Mouse (Mus musculus) limb, embryonic 13.5 days (tissue): Measurements from ENCODE around the gene Tmem236. TPM values are rescaled to one million over a fixed set of nuclear protein-coding genes. Genes with fewer than 3 reads are reported as not detected.

Experiments
- ATAC-seq: fragments of 200-750 bp; cut with Nextera tagmentation; 2 replicates; pipeline ENCODE4 v1.8.0; 2017; ENCODE audit warnings: low read depth, moderate number of reproducible peaks, moderate TSS enrichment; ENCODE audit not compliant: low FRiP score
- H3K27ac ChIP-seq: fragments of 300-500 bp; sonication (generic); 2 replicates; pipeline ENCODE4 v1.5.1; 2015; ENCODE audit warnings: inconsistent platforms, mild to moderate bottlenecking, moderate library complexity
- H3K27me3 ChIP-seq: fragments of 300-500 bp; sonication (generic); 2 replicates; pipeline ENCODE4 v1.6.1; 2015; ENCODE audit warnings: mild to moderate bottlenecking, inconsistent platforms
- H3K36me3 ChIP-seq: fragments of 300-500 bp; sonication (generic); 2 replicates; pipeline ENCODE4 v1.6.1; 2015; ENCODE audit warnings: inconsistent platforms, mild to moderate bottlenecking, moderate library complexity
- H3K4me1 ChIP-seq: fragments of 300-500 bp; sonication (generic); 2 replicates; pipeline ENCODE4 v1.6.1; 2015; ENCODE audit warnings: inconsistent platforms
- H3K4me2 ChIP-seq: fragments of 300-500 bp; sonication (generic); replicated peaks from 2 replicates; pipeline ENCODE4 v1.6.1; 2015; ENCODE audit warnings: inconsistent platforms, mild to moderate bottlenecking, moderate library complexity
- H3K4me3 ChIP-seq: fragments of 300-500 bp; sonication (generic); 2 replicates; pipeline ENCODE4 v1.5.1; 2015; ENCODE audit warnings: moderate library complexity, mild to moderate bottlenecking, inconsistent platforms
- H3K9ac ChIP-seq: fragments of 300-500 bp; sonication (generic); 2 replicates; pipeline ENCODE4 v1.6.1; 2015; ENCODE audit warnings: mild to moderate bottlenecking, inconsistent platforms
- H3K9me3 ChIP-seq: fragments of 300-500 bp; sonication (generic); 2 replicates; pipeline ENCODE4 v1.6.1; 2016; ENCODE audit warnings: inconsistent platforms
- WGBS: fragments of 180-500 bp; shearing (Covaris S2); methylation state at CpG from one replicate; pipeline ENCODE4 v1.1.7; 2015; 5-methylcytosine and 5-hydroxymethylcytosine counted together
- polyA plus RNA-seq: library from polyadenylated mRNA; unstranded; fragments of >200 nt; fragmentation: Nextera tagmentation; extraction: Ambion mirVana; gene quantifications from 2 replicates; pipeline ENCODE4 v1.2.1, GENCODE M21; 2015

The Tmem236 gene
- 0.05 and 0.08 TPM in 2 replicates for polyA plus RNA-seq

DNA sequence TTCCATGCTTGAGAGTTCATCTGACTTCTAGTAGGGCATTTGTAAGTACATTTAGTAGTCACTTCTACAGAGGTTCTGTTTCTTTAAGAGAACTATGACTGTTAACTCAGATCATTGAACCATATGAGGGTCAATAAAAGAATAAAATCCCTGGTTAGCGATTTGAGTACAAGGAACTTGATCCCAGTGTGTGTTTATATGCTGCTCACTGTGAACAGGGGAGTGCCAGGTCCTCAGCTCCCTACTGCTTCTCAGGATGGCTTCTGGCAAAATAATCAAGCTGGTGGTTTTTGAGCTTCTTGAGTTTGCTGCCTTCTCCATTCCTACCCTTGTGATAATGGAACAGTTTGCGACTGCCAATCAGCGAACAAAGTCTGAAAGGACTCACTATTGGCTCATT, at the start of gene Tmem236:
TSS of gene Tmem236 (plus strand) at position 190 of the 400 bp plus-strand sequence.
- no peak within 1 kb of the TSS for H3K4me3 ChIP-seq
- H3K9ac ChIP-seq = no peak within 1 kb of the TSS
- H3K27ac ChIP-seq = no peak within 1 kb of the TSS
- H3K4me2 ChIP-seq = no peak within 1 kb of the TSS
- H3K4me1 ChIP-seq = no peaks in the 10 kb centered on the region
- H3K9me3 ChIP-seq = no peaks in the 10 kb centered on the region
- no peaks in the 10 kb centered on the region for H3K27me3 ChIP-seq
- no peak for ATAC-seq
- 61% methylated on average over 3 of the region's 3 CpGs for WGBS
- H3K36me3 ChIP-seq = no peaks in the 10 kb centered on the region

GRCm38 (mm10) chr2:14126387-14126786, 47.9 kb upstream of the Tmem236 start:
- H3K36me3 ChIP-seq = peaks cover 24% of the 10 kb centered on the region
- 82% methylated on average over 6 of the region's 6 CpGs for WGBS
- no peaks in the 10 kb centered on the region for H3K9me3 ChIP-seq
- no peak overlapping the region for H3K4me3 ChIP-seq
- no peak overlapping the region for H3K9ac ChIP-seq
- H3K4me2 ChIP-seq = no peak overlapping the region
- peaks cover 10% of the 10 kb centered on the region for H3K4me1 ChIP-seq
- H3K27ac ChIP-seq = no peak overlapping the region
- no peak for ATAC-seq
- H3K27me3 ChIP-seq = no peaks in the 10 kb centered on the region

- no peaks in the 10 kb centered on the region for H3K9me3 ChIP-seq
- H3K27me3 ChIP-seq = no peaks in the 10 kb centered on the region
- peaks cover 10% of the 10 kb centered on the region for H3K4me1 ChIP-seq
- no peak overlapping the region for H3K27ac ChIP-seq
- peaks cover 35% of the 10 kb centered on the region for H3K36me3 ChIP-seq
- H3K4me3 ChIP-seq = no peak overlapping the region
- 53% methylated on average over 3 of the region's 3 CpGs for WGBS
- ATAC-seq = no peak
- H3K9ac ChIP-seq = no peak overlapping the region
- H3K4me2 ChIP-seq = no peak overlapping the region
Observed at GRCm38 (mm10) chr2:14127629-14128028, 46.7 kb upstream of the Tmem236 start.

DNA sequence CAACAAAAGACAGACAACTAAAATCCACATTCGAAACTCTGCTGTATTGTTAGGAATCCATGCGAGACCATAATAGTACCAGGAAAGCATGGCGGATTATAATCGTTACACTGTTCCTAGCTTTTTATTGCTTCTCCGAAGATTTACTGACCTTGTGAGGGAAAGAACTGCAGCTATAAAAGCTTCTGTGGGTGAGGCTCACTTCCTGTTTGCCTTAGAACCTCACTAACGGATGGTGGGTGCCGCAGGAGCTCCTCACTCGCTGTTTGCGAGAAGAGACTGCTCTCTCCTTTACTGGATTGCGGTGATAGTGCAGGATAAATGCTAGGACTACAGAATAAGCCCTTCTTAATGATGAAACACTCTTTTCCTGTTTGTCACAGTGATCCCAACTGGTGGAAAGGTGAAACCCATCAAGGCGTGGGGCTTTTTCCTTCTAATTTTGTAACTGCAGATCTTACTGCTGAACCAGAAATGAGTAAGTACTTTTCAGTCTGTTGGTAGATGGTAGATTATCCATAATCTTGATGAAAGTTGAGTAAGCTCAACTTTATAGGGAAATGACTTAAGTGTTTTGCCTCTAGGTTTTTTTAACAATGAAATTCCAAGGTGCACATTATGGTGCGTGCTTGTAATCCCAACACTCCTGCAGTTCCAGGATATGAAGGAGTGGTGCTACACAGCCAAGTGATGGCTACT, 43.5 kb upstream of the Tmem236 start:
- no peak for ATAC-seq
- H3K4me2 ChIP-seq = no peak overlapping the region
- no peak overlapping the region for H3K9ac ChIP-seq

DNA sequence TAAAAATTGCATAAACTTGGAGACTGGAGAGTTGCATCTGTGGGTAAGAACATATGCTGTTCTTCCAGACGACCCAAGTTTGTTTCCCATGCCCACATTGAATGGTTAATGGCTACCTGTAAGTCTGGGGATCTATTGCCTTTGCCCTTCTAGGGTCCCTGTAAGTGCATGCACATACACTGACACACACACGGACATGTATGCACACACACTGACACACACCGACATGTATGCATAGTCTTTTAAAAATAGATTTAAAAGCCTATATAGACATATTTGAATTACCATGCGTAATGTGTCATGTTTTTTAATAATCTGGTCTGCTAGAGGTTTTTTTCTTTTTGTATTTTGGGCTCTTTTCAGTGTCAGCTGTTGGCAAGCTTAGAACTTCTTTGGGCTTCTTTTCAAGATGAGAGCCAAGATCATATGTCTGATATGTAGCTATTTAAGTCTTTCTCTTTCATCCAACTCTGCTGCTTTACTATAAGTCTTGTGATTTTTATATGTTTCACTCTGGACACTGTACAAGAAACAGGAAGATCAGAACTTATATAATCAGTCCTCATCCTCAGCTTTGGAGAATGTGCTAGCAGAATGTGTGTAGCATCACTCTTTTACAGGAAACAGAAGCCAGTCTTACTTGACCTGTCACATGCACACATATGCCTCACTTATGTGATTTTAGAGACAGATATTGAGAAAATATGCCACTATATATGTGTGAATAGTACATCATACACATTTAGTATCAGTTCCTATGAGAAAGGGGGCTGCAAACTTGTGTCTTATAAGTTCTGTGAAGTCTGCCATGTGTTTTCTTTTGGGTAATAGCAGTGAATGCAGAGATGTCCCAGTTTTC, 41.6 kb upstream of the Tmem236 start:
- no peak overlapping the region for H3K27ac ChIP-seq
- H3K4me3 ChIP-seq = no peak overlapping the region
- peaks cover 36% of the 10 kb centered on the region for H3K36me3 ChIP-seq
- H3K4me2 ChIP-seq = no peak overlapping the region
- peaks cover 10% of the 10 kb centered on the region for H3K4me1 ChIP-seq
- no peak overlapping the region for H3K9ac ChIP-seq
- WGBS = 90% methylated on average over 4 of the region's 4 CpGs
- no peak for ATAC-seq
- no peaks in the 10 kb centered on the region for H3K27me3 ChIP-seq
- no peaks in the 10 kb centered on the region for H3K9me3 ChIP-seq

More for the DNA sequence above, 43.5 kb upstream of the Tmem236 start:
- no peaks in the 10 kb centered on the region for H3K9me3 ChIP-seq
- H3K4me1 ChIP-seq = peaks cover 10% of the 10 kb centered on the region
- 39% methylated on average over 12 of the region's 12 CpGs for WGBS
- H3K27ac ChIP-seq = no peak overlapping the region
- H3K36me3 ChIP-seq = peaks cover 36% of the 10 kb centered on the region
- H3K27me3 ChIP-seq = no peaks in the 10 kb centered on the region
- H3K4me3 ChIP-seq = no peak overlapping the region

DNA sequence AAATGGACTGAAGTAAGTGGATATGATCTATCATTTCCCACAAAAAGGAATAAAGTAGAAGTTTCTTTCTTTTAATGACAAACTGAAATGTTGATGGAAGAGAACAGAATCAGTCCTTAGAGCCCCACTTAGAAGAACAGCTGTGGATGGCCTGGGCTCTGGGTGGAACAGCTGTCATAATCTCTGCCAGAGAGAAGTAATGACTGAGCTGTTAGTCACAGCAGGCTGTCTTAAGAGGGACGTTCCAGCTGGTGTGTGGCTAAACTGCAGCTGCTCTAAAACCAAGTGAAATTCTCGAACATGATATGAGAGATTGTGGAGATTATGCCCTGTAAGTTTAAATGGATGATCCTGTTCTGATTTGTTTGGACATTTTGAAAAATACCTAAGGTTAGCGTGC, 37.4 kb upstream of the Tmem236 start:
- WGBS = 66% methylated on average over 3 of the region's 3 CpGs
- Histone ChIP-seq H3K4me3 (no peak overlapping the region), H3K27me3 (no peaks in the 10 kb centered on the region), H3K4me1 (no peaks in the 10 kb centered on the region), H3K9me3 (no peaks in the 10 kb centered on the region), H3K27ac (no peak overlapping the region), H3K4me2 (no peak overlapping the region), H3K36me3 (peaks cover 48% of the 10 kb centered on the region), H3K9ac (no peak overlapping the region)
- ATAC-seq = peak; percentile 80

DNA sequence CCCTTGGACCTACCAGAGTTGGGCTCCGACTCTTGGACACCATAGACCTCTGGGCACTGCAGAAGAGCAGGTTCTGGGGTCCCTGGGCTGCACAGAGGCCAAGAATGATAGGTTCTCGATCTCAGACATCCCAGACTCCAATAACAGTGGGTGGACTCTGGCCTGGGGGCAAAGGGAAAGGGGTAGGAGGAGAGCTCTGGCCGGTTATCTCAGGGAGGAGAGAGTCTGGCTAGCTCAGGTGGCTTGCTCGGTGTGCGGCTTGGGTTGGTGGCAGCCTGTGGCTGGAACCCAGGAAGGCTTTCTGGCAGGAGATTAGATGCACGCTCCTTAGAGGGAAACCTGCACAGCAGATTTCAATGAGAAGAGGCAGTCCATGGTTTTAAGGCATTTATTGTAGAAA, 34.7 kb upstream of the Tmem236 start:
- ATAC-seq = no peak
- Histone ChIP-seq H3K4me2 (no peak overlapping the region), H3K27ac (no peak overlapping the region), H3K9me3 (no peaks in the 10 kb centered on the region), H3K36me3 (peaks cover 62% of the 10 kb centered on the region), H3K9ac (no peak overlapping the region), H3K4me1 (no peaks in the 10 kb centered on the region), H3K27me3 (no peaks in the 10 kb centered on the region), H3K4me3 (no peak overlapping the region)
- 81% methylated on average over 6 of the region's 6 CpGs for WGBS

DNA sequence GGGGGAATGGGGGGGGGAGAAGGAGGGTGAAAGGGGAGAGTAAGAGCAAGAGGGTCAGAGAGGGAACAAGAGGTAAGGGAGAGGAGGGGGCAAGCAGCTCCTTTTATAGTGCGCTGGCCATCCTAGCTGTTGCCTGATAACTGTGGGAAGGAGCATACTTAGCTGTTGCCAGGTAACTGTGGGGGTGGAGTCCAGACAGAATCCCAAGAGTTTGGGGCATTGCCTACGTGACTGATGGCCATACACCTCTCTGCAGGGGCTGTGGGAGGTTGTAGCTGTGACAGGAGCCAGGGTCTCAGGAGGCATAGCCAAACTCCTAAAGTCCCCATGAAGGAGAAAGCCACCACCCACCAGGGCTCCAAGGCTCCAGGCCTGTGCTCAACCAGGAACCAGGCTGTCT, 34.3 kb upstream of the Tmem236 start:
- Histone ChIP-seq H3K27ac (no peak overlapping the region), H3K36me3 (peaks cover 66% of the 10 kb centered on the region), H3K9me3 (no peaks in the 10 kb centered on the region), H3K4me2 (no peak overlapping the region), H3K4me3 (no peak overlapping the region), H3K9ac (no peak overlapping the region), H3K4me1 (0 out of 2 replicates have a peak, but pooled peaks cover 3% of the 10 kb centered on the region), H3K27me3 (no peaks in the 10 kb centered on the region)
- no peak for ATAC-seq
- 65% methylated on average over 2 of the region's 2 CpGs for WGBS

DNA sequence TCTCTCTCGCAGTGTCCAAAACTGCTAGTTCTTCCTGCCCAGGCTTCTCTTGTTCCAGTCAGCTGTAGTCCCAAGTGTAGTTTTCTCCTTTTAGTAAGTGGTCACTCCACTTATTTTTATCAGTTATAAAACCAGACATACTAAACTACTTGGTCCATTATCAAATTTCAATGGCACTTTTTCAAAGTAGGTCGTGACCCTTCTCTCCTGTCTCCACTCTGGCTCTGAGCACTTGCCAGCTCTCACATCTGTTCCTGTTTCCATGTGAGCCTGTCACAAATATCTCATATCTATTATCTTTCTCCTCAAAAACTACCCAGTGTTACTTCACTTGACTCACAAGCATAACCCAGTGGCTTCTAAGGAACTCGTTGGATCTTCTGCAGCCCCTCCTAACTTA, 29.0 kb upstream of the Tmem236 start:
- H3K9me3 ChIP-seq = no peaks in the 10 kb centered on the region
- no peak for ATAC-seq
- H3K4me2 ChIP-seq = no peak overlapping the region
- H3K4me3 ChIP-seq = no peak overlapping the region
- 0 out of 2 replicates have a peak, but pooled peaks cover 4% of the 10 kb centered on the region for H3K4me1 ChIP-seq
- peaks cover 59% of the 10 kb centered on the region for H3K36me3 ChIP-seq
- no peak overlapping the region for H3K9ac ChIP-seq
- H3K27me3 ChIP-seq = no peaks in the 10 kb centered on the region
- no peak overlapping the region for H3K27ac ChIP-seq
- whole genome bisulfite sequencing = 66% methylated on average over 3 of the region's 3 CpGs

- no peak for ATAC-seq
- H3K9me3 ChIP-seq = no peaks in the 10 kb centered on the region
- H3K36me3 ChIP-seq = peaks cover 49% of the 10 kb centered on the region
- no peak overlapping the region for H3K4me2 ChIP-seq
- 0 out of 2 replicates have a peak, but pooled peaks cover 4% of the 10 kb centered on the region for H3K4me1 ChIP-seq
- H3K27ac ChIP-seq = no peak overlapping the region
- H3K27me3 ChIP-seq = no peaks in the 10 kb centered on the region
- 89% methylated on average over 2 of the region's 2 CpGs for WGBS
- H3K9ac ChIP-seq = no peak overlapping the region
- no peak overlapping the region for H3K4me3 ChIP-seq
Observed at GRCm38 (mm10) chr2:14146913-14147312, 27.4 kb upstream of the Tmem236 start.

DNA sequence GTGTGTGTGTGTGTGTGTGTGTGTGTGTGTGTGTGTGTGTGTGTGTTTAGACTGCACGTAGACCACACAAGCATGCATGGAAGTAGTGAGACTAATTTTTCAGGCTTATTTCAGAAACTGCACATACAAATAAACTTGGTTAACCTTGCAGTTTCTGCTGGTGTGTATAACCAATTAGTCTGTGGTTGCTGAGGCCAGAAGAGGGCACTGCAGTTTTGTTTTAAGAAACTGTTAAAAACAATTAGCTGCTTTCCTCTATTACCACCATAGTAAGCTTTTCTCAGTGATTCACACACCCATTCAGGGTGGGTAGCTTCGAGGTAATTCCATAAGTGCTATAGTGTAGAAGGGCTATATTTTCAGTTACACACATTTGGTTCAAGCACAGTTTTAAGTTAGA, 23.5 kb upstream of the Tmem236 start:
- H3K4me1 ChIP-seq = no peaks in the 10 kb centered on the region
- H3K4me2 ChIP-seq = no peak overlapping the region
- no peak overlapping the region for H3K27ac ChIP-seq
- no peak overlapping the region for H3K4me3 ChIP-seq
- WGBS = 96% methylated on average over 2 of the region's 2 CpGs
- no peaks in the 10 kb centered on the region for H3K9me3 ChIP-seq
- peaks cover 17% of the 10 kb centered on the region for H3K36me3 ChIP-seq
- H3K27me3 ChIP-seq = no peaks in the 10 kb centered on the region
- ATAC-seq = no peak
- H3K9ac ChIP-seq = no peak overlapping the region

GRCm38 (mm10) chr2:14151854-14152253, 22.5 kb upstream of the Tmem236 start:
- no peaks in the 10 kb centered on the region for H3K9me3 ChIP-seq
- WGBS = 86% methylated on average over 6 of the region's 6 CpGs
- H3K36me3 ChIP-seq = peaks cover 10% of the 10 kb centered on the region
- H3K9ac ChIP-seq = no peak overlapping the region
- H3K4me1 ChIP-seq = no peaks in the 10 kb centered on the region
- no peak for ATAC-seq
- H3K4me3 ChIP-seq = no peak overlapping the region
- no peaks in the 10 kb centered on the region for H3K27me3 ChIP-seq
- no peak overlapping the region for H3K4me2 ChIP-seq
- no peak overlapping the region for H3K27ac ChIP-seq
